Mouse (Mus musculus): ENCODE data around the gene Olfr1221. TPM values are rescaled to one million over a fixed set of nuclear protein-coding genes. Genes with fewer than 3 reads are reported as not detected.

The Olfr1221 gene
- polyA plus RNA-seq, 1 experiment from 2014 or later: not detected

Other genes with a start within 250 kb of the Olfr1221 start
- 0.11 TPM in 1 of 2 replicates, not detected in the other for gene Olfr1208, start 215.0 kb downstream of the Olfr1221 start, polyA plus RNA-seq (2015; fragmentation: Nextera tagmentation; extraction: Ambion mirVana)
- gene Olfr1209, start 202.1 kb downstream of the Olfr1221 start, polyA plus RNA-seq (2015; fragmentation: Nextera tagmentation; extraction: Ambion mirVana): not detected in 2 replicates
- not detected in 2 replicates for gene Olfr1211, start 179.2 kb downstream of the Olfr1221 start, polyA plus RNA-seq (2015; fragmentation: Nextera tagmentation; extraction: Ambion mirVana)
- gene Olfr1212, start 163.3 kb downstream of the Olfr1221 start, polyA plus RNA-seq (2015; fragmentation: Nextera tagmentation; extraction: Ambion mirVana): not detected in 2 replicates
- 0.09 TPM in 1 of 2 replicates, not detected in the other for gene Gm13762, start 137.0 kb downstream of the Olfr1221 start, polyA plus RNA-seq (2015; fragmentation: Nextera tagmentation; extraction: Ambion mirVana)
- not detected in 2 replicates for gene Olfr1214, start 124.6 kb downstream of the Olfr1221 start, polyA plus RNA-seq (2015; fragmentation: Nextera tagmentation; extraction: Ambion mirVana)
- gene Olfr1215, start 110.3 kb downstream of the Olfr1221 start, polyA plus RNA-seq (2015; fragmentation: Nextera tagmentation; extraction: Ambion mirVana): not detected in 2 replicates
- not detected in 2 replicates for gene Olfr1216, start 98.9 kb downstream of the Olfr1221 start, polyA plus RNA-seq (2015; fragmentation: Nextera tagmentation; extraction: Ambion mirVana)
- 0.04 TPM in 1 of 2 replicates, not detected in the other for gene Olfr1217, start 85.2 kb downstream of the Olfr1221 start, polyA plus RNA-seq (2015; fragmentation: Nextera tagmentation; extraction: Ambion mirVana)
- not detected in 2 replicates for gene Olfr1218, start 56.1 kb downstream of the Olfr1221 start, polyA plus RNA-seq (2015; fragmentation: Nextera tagmentation; extraction: Ambion mirVana)
- gene Olfr1219, start 33.8 kb downstream of the Olfr1221 start, polyA plus RNA-seq (2015; fragmentation: Nextera tagmentation; extraction: Ambion mirVana): not detected in 2 replicates
- gene Olfr1220, start 10.4 kb downstream of the Olfr1221 start, polyA plus RNA-seq (2015; fragmentation: Nextera tagmentation; extraction: Ambion mirVana): not detected in 2 replicates
- gene Olfr1222, start 15.8 kb upstream of the Olfr1221 start, polyA plus RNA-seq (2015; fragmentation: Nextera tagmentation; extraction: Ambion mirVana): 0.05 TPM in 1 of 2 replicates, not detected in the other
- not detected in 2 replicates for gene Olfr1223, start 34.3 kb upstream of the Olfr1221 start, polyA plus RNA-seq (2015; fragmentation: Nextera tagmentation; extraction: Ambion mirVana)
- not detected in 2 replicates for gene Olfr1224-ps1, start 46.8 kb upstream of the Olfr1221 start, polyA plus RNA-seq (2015; fragmentation: Nextera tagmentation; extraction: Ambion mirVana)
- gene Olfr1225, start 57.4 kb upstream of the Olfr1221 start, polyA plus RNA-seq (2015; fragmentation: Nextera tagmentation; extraction: Ambion mirVana): not detected in 2 replicates
- not detected in 2 replicates for gene Olfr1226, start 82.8 kb upstream of the Olfr1221 start, polyA plus RNA-seq (2015; fragmentation: Nextera tagmentation; extraction: Ambion mirVana)
- not detected in 2 replicates for gene Olfr1228, start 136.8 kb upstream of the Olfr1221 start, polyA plus RNA-seq (2015; fragmentation: Nextera tagmentation; extraction: Ambion mirVana)
- gene Olfr1229, start 170.7 kb upstream of the Olfr1221 start, polyA plus RNA-seq (2015; fragmentation: Nextera tagmentation; extraction: Ambion mirVana): not detected in 2 replicates
- gene Olfr1230, start 180.0 kb upstream of the Olfr1221 start, polyA plus RNA-seq (2015; fragmentation: Nextera tagmentation; extraction: Ambion mirVana): not detected in 2 replicates
- 0.11 TPM in 1 of 2 replicates, not detected in the other for gene Olfr1231, start 189.8 kb upstream of the Olfr1221 start, polyA plus RNA-seq (2015; fragmentation: Nextera tagmentation; extraction: Ambion mirVana)
- gene Olfr1232, start 212.4 kb upstream of the Olfr1221 start, polyA plus RNA-seq (2015; fragmentation: Nextera tagmentation; extraction: Ambion mirVana): not detected in 2 replicates
- not detected in 2 replicates for gene Olfr1233, start 225.1 kb upstream of the Olfr1221 start, polyA plus RNA-seq (2015; fragmentation: Nextera tagmentation; extraction: Ambion mirVana)
- 0.08 TPM in 1 of 2 replicates, not detected in the other for gene Olfr1234, start 247.6 kb upstream of the Olfr1221 start, polyA plus RNA-seq (2015; fragmentation: Nextera tagmentation; extraction: Ambion mirVana)